Mouse (Mus musculus): ENCODE results near the gene Eif3f. TPM values are rescaled to one million over a fixed set of nuclear protein-coding genes. Genes with fewer than 3 reads are reported as not detected.

Eif3f gene
- polyA plus RNA-seq, 1 experiment: 161 TPM

- TF ChIP-seq POLR2A (IDR thresholded peaks at IDR 0.05; ENCODE audit: control insufficient read depth, extremely low read depth, insufficient read depth, low read length, poor library complexity) (no peak), CTCF (IDR thresholded peaks at IDR 0.05; ENCODE audit: borderline replicate concordance, control insufficient read depth, extremely low read depth, insufficient read depth, low read length, poor library complexity) (no peak)
- Histone ChIP-seq H3K27ac (ENCODE audit: control insufficient read depth, insufficient read depth, low read length) (no peak overlapping the region), H3K36me3 (ENCODE audit: control insufficient read depth, insufficient read depth, low read length) (no peaks in the 10 kb centered on the region), H3K4me3 (ENCODE audit: control insufficient read depth, insufficient read depth, low read length) (no peak overlapping the region), H3K27me3 (ENCODE audit: control insufficient read depth, insufficient read depth, low read length) (no peaks in the 10 kb centered on the region), H3K4me1 (replicated peaks; ENCODE audit: control insufficient read depth, insufficient read depth, low read length) (no peaks in the 10 kb centered on the region)
- 32% methylated on average over 2 of the region's 2 CpGs for WGBS
- DNase-seq: no peak
Observed at GRCm38 (mm10) chr7:108965968-108966367, 31.8 kb downstream of the Eif3f start.

DNA sequence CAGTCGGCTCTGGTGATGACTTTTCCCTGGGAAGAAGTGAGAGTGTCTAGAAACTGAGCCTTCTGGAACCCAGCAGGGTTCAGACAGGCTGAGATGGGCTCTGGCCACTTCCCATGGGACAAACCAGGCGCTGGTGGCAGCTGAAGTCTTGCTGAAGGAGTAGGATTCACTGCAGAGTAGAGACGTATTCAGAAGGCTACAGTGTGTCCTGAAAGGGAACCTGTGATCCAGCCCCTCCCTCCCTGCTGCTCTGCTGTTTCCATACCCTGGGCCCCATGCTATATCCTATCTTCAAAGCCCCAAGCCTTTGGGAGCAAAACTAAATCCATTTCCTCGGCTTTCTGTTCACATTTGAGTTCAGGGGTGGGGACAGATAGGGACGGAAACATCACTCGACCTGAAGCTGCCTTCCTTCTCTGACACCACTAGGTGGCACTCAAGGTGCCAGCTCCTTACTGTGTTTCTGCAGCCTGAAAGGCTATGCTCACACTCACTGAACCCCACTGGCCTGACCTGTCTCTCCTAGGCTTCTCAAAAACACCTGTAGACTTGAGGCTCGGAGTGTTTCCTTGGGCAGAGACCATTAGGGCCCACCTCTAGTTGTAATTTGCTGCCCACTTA is 32.6 kb downstream of the Eif3f start:
- no peaks in the 10 kb centered on the region for H3K4me1 ChIP-seq (replicated peaks; ENCODE audit: control insufficient read depth, insufficient read depth, low read length)
- no peak for TF ChIP-seq POLR2A (IDR thresholded peaks at IDR 0.05; ENCODE audit: control insufficient read depth, extremely low read depth, insufficient read depth, low read length, poor library complexity)
- peak; percentile 46; the same call in 1 of the 2 replicates for TF ChIP-seq CTCF (IDR thresholded peaks at IDR 0.05; ENCODE audit: borderline replicate concordance, control insufficient read depth, extremely low read depth, insufficient read depth, low read length, poor library complexity)
- H3K36me3 ChIP-seq (ENCODE audit: control insufficient read depth, insufficient read depth, low read length): no peaks in the 10 kb centered on the region
- no peak overlapping the region for H3K4me3 ChIP-seq (ENCODE audit: control insufficient read depth, insufficient read depth, low read length)
- H3K27ac ChIP-seq (ENCODE audit: control insufficient read depth, insufficient read depth, low read length): no peak overlapping the region
- H3K27me3 ChIP-seq (ENCODE audit: control insufficient read depth, insufficient read depth, low read length): no peaks in the 10 kb centered on the region
- WGBS: 33% methylated on average over 7 of the region's 7 CpGs
- DNase-seq: peak; percentile 37

DNA sequence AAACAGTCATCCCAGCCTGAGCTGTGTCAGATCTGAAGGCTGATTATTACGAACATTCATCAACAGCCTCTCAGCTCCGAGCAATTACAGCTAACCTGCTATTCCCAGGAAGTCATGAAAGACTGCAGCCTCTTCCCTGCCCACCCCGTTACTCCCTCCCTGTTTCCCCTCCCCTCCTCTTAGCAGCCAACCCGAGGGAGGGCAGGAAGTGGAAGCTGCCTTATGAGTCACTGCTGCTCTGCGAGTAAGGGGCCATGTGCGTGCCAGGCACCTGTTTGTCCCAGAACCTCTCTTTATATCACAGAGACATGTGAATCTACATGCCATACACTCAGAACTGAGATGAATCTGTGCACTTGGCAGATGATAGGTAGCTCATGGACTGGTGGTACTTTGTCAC is 34.0 kb downstream of the Eif3f start:
- DNase-seq: no peak
- 35% methylated on average over 6 of the region's 6 CpGs for WGBS
- no peak overlapping the region for H3K27ac ChIP-seq (ENCODE audit: control insufficient read depth, insufficient read depth, low read length)
- no peaks in the 10 kb centered on the region for H3K27me3 ChIP-seq (ENCODE audit: control insufficient read depth, insufficient read depth, low read length)
- no peaks in the 10 kb centered on the region for H3K4me1 ChIP-seq (replicated peaks; ENCODE audit: control insufficient read depth, insufficient read depth, low read length)
- H3K4me3 ChIP-seq (ENCODE audit: control insufficient read depth, insufficient read depth, low read length): no peak overlapping the region
- no peak for TF ChIP-seq CTCF (IDR thresholded peaks at IDR 0.05; ENCODE audit: borderline replicate concordance, control insufficient read depth, extremely low read depth, insufficient read depth, low read length, poor library complexity)
- no peak for TF ChIP-seq POLR2A (IDR thresholded peaks at IDR 0.05; ENCODE audit: control insufficient read depth, extremely low read depth, insufficient read depth, low read length, poor library complexity)
- no peaks in the 10 kb centered on the region for H3K36me3 ChIP-seq (ENCODE audit: control insufficient read depth, insufficient read depth, low read length)

- no peak for TF ChIP-seq CTCF (IDR thresholded peaks at IDR 0.05; ENCODE audit: borderline replicate concordance, control insufficient read depth, extremely low read depth, insufficient read depth, low read length, poor library complexity)
- H3K4me3 ChIP-seq (ENCODE audit: control insufficient read depth, insufficient read depth, low read length): no peak overlapping the region
- DNase-seq: no peak
- H3K4me1 ChIP-seq (replicated peaks; ENCODE audit: control insufficient read depth, insufficient read depth, low read length): no peaks in the 10 kb centered on the region
- H3K27me3 ChIP-seq (ENCODE audit: control insufficient read depth, insufficient read depth, low read length): no peaks in the 10 kb centered on the region
- no peak overlapping the region for H3K27ac ChIP-seq (ENCODE audit: control insufficient read depth, insufficient read depth, low read length)
- H3K36me3 ChIP-seq (ENCODE audit: control insufficient read depth, insufficient read depth, low read length): no peaks in the 10 kb centered on the region
- WGBS: 79% methylated on average over 6 of the region's 6 CpGs
Observed at GRCm38 (mm10) chr7:108972273-108972672, 38.1 kb downstream of the Eif3f start.

- WGBS: 84% methylated on average over 3 of the region's 3 CpGs
- no peaks in the 10 kb centered on the region for H3K4me1 ChIP-seq (replicated peaks; ENCODE audit: control insufficient read depth, insufficient read depth, low read length)
- H3K27me3 ChIP-seq (ENCODE audit: control insufficient read depth, insufficient read depth, low read length): no peaks in the 10 kb centered on the region
- no peaks in the 10 kb centered on the region for H3K36me3 ChIP-seq (ENCODE audit: control insufficient read depth, insufficient read depth, low read length)
- H3K4me3 ChIP-seq (ENCODE audit: control insufficient read depth, insufficient read depth, low read length): no peak overlapping the region
- TF ChIP-seq CTCF (IDR thresholded peaks at IDR 0.05; ENCODE audit: borderline replicate concordance, control insufficient read depth, extremely low read depth, insufficient read depth, low read length, poor library complexity) (no peak), POLR2A (IDR thresholded peaks at IDR 0.05; ENCODE audit: control insufficient read depth, extremely low read depth, insufficient read depth, low read length, poor library complexity) (no peak)
- no peak for DNase-seq
- no peak overlapping the region for H3K27ac ChIP-seq (ENCODE audit: control insufficient read depth, insufficient read depth, low read length)
Observed at GRCm38 (mm10) chr7:108985934-108986708, 51.9 kb downstream of the Eif3f start.

- TF ChIP-seq CTCF (IDR thresholded peaks at IDR 0.05; ENCODE audit: borderline replicate concordance, control insufficient read depth, extremely low read depth, insufficient read depth, low read length, poor library complexity): no peak
- TF ChIP-seq POLR2A (IDR thresholded peaks at IDR 0.05; ENCODE audit: control insufficient read depth, extremely low read depth, insufficient read depth, low read length, poor library complexity): no peak
- Histone ChIP-seq H3K36me3 (ENCODE audit: control insufficient read depth, insufficient read depth, low read length) (no peaks in the 10 kb centered on the region), H3K27me3 (ENCODE audit: control insufficient read depth, insufficient read depth, low read length) (no peaks in the 10 kb centered on the region), H3K27ac (ENCODE audit: control insufficient read depth, insufficient read depth, low read length) (no peak overlapping the region), H3K4me3 (ENCODE audit: control insufficient read depth, insufficient read depth, low read length) (no peak overlapping the region), H3K4me1 (replicated peaks; ENCODE audit: control insufficient read depth, insufficient read depth, low read length) (no peaks in the 10 kb centered on the region)
- DNase-seq: no peak
- 46% methylated on average over 9 of the region's 9 CpGs for WGBS
Observed at GRCm38 (mm10) chr7:108991207-108991606, 57.0 kb downstream of the Eif3f start.

Other genes starting within 250 kb of the Eif3f start
- not detected in 2 replicates for gene Olfr512, start 221.1 kb upstream of the Eif3f start, polyA plus RNA-seq (2012; rRNA removed)
- not detected in 2 replicates for gene Olfr513, start 183.4 kb upstream of the Eif3f start, polyA plus RNA-seq (2012; rRNA removed)
- not detected in 2 replicates for gene Olfr514, start 108.4 kb upstream of the Eif3f start, polyA plus RNA-seq (2012; rRNA removed)
- gene Olfr516, start 83.9 kb upstream of the Eif3f start, polyA plus RNA-seq (2012; rRNA removed): not detected in 2 replicates
- gene Olfr517, start 62.0 kb upstream of the Eif3f start, polyA plus RNA-seq (2012; rRNA removed): 0.20 TPM in 1 of 2 replicates, not detected in the other
- gene Olfr518, start 49.4 kb upstream of the Eif3f start, polyA plus RNA-seq (2012; rRNA removed): not detected in 2 replicates
- not detected in 2 replicates for gene Olfr519, start 40.0 kb upstream of the Eif3f start, polyA plus RNA-seq (2012; rRNA removed)
- 0.09 and 0.27 TPM in 2 replicates for gene Nlrp10, start 4.2 kb upstream of the Eif3f start, polyA plus RNA-seq (2012; rRNA removed)
- gene Tub, start 15.9 kb downstream of the Eif3f start, polyA plus RNA-seq (2012; rRNA removed): 0.54 and 0.66 TPM in 2 replicates
- gene Ric3, start 148.9 kb downstream of the Eif3f start, polyA plus RNA-seq (2012; rRNA removed): 0.31 and 0.55 TPM in 2 replicates
- gene Lmo1, start 240.8 kb downstream of the Eif3f start, polyA plus RNA-seq (2012; rRNA removed): 6.3 and 6.7 TPM in 2 replicates

Data from thymus, adult 2 months (tissue).